Mouse (Mus musculus) heart, adult 9 months (tissue): Measurements from ENCODE around the gene Ifi209.
"Not testable (repeated sequence)": the region's sequence is repeated elsewhere in the genome, so short reads cannot be mapped to it uniquely, and the experiment has no call there.

Source experiments
- DNase-seq, 2 experiments: peaks; one replicate each; pipeline ENCODE4 v3.0.0; 2022; ENCODE audit warnings: low spot score in 2 of 2

Gene Ifi209

DNA sequence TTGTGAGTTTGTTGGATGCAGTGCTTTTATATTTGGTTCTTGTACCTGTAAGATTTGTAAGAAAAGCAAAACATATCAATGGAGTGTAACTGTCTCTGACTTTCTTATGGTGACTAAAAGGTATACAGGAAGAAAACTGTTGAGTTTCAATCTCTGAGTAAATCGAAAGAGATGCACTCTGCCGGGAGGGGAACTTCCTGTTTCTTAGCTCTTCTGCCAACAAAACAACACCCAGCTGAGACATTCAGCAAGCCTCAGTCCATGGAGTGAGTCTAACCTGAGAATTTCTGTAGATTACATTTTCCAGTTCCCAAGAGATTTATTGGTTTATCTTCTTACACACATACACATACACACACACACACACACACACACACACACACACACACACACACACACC is at the start of gene Ifi209:
Gene Ifi209, plus strand, starts transcription at position 296 of the 400 bp plus-strand sequence.
- not testable (repeated sequence) for DNase-seq

DNA sequence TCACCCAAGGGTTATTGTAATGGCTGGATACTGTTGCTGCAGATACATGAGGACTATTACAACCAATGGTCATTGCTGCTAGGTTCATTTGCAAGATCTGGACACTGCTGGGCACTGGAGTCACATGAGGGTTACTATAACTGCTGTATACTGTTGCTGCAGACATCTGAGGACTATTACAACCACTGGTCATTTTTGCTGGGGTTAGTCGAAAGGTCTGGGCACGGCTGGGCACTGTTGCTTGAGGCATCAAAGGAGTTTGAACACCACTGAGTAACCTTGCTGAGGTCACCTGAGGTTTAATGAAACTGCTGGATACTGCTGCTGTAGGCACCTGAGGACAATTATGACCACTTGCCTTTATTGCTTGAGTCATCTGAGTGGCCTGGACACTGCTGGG is 41.0 kb upstream of the Ifi209 start:
- DNase-seq = not testable (repeated sequence)

DNA sequence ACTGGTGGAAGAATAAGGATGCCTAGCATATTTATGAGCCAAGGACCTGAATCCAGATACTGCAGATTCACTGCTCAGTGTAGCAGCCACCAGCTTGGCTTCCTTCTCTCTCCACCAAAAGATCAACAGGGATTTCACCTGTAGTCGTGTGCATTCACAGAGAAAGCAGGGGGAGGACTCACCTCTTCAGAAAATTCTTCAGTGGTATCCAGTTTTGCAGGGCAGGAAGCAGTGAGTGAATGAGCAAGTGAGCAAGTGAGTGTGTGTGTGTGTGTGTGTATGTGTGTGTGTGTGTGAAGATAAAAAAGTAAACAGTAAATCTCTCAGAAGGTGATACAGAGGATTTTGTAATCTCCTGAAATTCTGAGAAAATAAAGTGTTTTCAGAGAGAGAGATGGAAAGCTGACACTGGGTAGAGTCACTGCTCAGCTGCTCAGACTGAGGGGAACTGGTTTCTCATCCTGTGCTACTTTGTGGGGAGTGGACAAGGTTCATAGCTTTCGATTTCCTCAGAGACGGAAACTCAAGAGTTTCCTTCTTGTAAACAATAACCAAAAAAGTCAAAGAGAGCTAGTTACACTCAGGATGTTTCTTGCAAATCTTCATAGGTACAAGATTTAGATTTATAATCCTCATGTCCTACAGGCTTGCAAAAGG is 31.8 kb upstream of the Ifi209 start, which contains the start of gene Ifi213:
Gene Ifi213, minus strand, starts transcription at position 437 of the 657 bp plus-strand sequence.
- not testable (repeated sequence) for DNase-seq

DNA sequence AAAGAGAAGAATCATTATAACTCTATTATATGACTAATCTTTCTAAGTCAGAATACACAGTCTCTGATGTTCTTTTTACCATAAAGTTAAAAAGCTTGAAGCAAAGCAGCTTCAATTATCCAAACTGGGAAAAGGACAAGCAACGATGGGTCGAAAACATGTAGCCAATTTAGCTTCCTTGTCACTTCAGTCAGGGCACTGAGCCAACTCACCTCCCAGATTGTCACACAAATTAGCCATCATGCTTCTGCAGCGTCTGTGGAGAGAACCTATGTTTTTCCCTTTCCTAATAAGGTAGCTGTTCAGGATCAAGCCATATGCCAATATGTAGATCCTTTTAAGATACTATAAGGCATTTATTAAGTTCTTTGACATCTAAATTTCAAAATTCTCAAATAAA is 20.4 kb upstream of the Ifi209 start:
- not testable (repeated sequence) for DNase-seq

DNA sequence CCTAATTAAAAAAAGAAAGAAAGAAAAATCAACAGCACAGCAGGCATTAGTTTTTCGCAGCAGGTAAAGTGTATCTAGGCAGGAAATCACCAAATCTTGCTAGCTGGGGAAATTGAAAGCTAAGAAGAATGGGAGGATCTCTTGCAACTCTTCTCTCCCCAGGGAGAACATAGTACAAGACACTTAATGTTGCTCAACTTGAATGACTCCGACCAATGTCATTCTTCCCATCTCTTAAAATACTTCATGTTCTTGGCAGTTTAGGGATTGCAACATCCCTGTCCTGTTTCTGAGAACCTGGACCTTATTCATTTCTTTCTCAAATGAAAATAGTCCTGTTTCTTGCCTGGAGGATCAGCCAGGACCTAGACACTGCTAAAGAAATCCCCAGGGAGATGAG is 8.5 kb upstream of the Ifi209 start:
- peak; percentile 65 to 79 for DNase-seq

DNA sequence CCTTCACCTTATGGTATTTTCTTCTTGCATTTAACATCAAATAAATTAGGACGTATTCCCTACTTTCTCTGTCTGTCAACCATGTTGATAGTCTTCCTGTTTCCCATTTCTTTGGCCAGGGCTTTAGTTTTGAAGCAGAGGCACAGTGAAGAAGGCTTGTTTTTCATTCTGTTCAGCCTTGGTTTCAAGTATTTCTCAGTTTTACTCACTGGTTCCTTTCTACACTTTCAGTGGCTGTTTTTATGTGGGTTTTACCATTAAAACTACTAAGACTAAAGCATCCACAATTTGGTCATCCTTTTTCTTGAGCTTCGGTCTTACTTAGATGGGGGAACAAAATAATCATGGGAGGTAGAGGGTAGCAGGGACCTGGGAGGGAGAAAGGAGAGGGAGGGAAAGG is 6.7 kb upstream of the Ifi209 start:
- no peak for DNase-seq

DNA sequence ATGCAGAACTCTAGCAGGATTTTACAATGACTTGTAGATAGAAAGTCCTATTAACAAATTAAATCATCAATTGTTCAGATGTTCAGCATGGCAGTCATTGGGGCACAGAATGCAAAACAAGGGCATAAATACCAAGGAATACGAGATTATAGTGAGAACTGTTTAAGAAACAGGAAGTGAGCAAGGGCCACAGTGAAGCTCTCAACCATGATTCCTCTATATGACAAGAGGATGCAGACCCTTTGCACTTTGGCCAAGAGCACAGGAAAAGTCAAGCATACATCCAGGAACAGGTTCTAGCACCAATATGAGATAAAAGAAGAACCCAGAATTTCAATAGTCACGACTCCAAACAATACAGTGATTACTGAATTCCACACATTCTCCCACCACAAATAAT is 4.0 kb upstream of the Ifi209 start:
- DNase-seq = no peak

DNA sequence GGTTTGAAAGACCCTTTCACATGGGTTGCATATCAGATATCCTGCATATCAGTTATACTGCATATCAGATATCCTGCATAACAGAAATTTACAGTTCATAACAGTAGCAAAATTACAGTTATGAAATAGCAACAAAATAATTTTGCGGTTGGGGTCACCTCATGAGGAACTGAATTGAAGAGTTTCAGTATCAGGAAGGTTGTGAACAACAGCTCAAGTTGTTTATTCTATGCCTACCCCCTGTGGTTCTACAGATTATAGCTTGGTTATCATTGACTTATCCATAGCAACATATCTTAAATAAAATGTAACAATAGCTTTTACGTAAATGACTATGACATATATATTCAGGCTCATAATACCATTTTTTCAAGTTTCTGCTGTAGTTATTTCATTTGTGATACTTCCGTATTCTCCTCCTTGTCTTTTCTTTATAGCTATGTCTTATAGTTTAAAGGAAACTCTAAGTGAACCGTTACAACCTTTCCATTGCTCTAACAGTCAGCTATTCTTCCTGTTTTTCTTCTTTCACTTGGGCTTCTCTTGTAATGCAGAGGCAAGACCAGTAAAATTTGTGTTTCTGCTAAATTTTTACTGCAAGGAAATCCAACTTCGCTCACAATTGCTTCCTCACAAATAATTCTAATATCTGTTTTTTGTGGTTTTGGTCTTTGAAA is 3.4 kb downstream of the Ifi209 start:
- no peak for DNase-seq

DNA sequence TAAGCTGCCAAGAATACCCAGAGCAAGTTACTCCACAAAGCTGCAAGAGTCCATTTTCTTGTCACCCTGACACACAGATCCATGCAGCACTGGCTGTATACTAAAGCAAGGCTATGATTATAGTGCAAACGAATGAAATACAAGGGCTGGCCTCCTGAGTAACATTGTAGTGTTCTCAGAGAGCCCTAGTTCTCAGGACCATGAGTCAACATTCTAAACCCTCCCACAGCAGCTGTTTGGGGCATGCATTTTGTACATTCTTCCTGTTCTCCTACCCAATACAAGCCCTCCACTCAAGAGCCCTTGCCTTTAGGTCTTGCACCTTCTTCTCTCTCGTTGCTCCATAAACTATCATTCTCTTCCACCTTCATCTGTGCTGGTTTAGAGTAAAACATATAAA is 14.7 kb downstream of the Ifi209 start:
- no peak for DNase-seq

DNA sequence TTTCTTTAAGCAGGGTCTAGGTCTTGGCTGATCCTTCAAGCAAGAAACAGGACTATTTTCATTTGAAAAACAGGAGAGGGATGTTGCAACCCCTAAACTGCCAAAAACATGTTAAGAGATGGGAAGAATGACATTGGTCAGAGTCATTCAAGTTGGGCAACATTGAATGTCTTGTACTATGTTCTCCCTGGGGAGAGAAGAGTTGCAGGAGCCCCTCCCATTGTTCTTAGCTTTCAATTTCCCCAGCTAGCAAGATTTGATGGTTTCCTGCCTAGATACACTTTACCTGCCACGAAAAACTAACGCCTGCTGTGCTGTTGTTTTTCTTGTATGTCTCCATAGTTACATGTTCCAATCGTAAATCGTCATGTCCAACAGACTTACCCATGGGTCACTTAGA is 27.3 kb downstream of the Ifi209 start:
- DNase-seq = peak; percentile 3 to 17

DNA sequence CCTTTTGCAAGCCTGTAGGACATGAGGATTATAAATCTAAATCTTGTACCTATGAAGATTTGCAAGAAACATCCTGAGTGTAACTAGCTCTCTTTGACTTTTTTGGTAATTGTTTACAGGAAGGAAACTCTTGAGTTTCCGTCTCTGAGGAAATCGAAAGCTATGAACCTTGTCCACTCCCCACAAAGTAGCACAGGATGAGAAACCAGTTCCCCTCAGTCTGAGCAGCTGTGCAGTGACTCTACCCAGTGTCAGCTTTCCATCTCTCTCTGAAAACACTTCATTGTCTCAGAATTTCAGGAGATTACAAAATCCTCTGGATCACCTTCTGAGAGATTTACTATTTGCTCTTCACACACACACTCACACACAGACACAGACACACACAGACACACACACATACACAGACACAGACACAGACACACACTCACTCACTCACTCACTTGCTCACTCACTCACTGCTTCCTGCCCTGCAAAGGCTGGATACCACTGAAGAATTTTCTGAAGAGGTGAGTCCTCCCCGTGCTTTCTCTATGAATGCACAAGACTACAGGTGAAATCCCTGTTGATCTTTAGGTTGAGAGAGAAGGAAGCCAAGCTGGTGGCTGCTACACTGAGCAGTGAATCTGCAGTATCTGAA is 42.9 kb downstream of the Ifi209 start, which contains the start of gene Ifi208:
Gene Ifi208, plus strand, starts transcription at position 218 of the 640 bp plus-strand sequence.
- DNase-seq = peak in 1 of 2 experiments; percentile 17

DNA sequence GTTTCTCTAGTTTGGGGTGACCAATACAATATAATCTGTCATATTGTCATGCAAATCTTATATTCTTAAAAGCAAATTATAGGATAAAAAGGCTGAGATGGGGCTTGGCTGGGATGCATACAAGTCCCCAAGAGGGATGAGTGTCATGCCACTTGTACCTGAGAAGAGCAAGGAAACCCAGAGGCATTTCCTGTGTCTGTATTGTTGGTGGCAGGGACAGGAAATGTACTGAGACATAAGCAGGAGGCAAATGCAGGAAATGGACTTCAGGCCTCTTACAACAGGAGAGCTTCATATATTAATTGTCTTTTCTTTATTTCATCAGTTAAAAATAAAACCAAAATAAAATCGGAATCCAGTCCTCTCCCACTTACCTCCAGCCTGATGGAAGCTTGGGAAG is 47.9 kb downstream of the Ifi209 start:
- not testable (repeated sequence) for DNase-seq

DNA sequence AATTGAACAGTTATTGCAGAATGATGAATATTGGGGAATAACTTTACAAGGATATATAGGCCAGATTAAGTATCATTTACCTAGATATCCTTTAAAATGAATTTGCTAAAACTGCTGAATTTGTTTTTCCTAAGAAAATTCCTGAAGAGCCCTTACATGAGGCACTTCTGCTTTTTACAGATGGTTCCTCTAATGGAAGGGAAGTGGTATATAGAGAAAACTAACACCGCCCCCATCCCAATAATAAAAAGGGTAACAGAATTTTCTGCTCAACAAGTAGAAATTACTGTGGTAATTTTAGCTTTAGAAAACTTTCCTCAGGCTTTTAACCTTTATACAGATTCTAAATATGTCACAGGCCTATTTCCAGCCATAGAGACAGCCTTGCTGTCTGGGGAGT is 63.6 kb downstream of the Ifi209 start:
- DNase-seq = peak in 1 of 2 experiments; percentile 8
